Mouse (Mus musculus): ENCODE measurements around the gene Dlx6.

GRCm38 (mm10) chr6:6869961-6870800, 7.0 kb downstream of the Dlx6 start:
- no peak for TF ChIP-seq CTCF (IDR thresholded peaks at IDR 0.05; ENCODE audit: low read depth, low read length)
- TF ChIP-seq POLR2A (IDR thresholded peaks at IDR 0.05; ENCODE audit: borderline replicate concordance, low read depth, low read length), result no peak

Measured in bone marrow macrophage, adult 2 months (primary cell).